Mouse (Mus musculus) liver, postnatal 0 days (tissue): ENCODE data around the gene Slc9a6. TPM values are rescaled to one million over a fixed set of nuclear protein-coding genes. Genes with fewer than 3 reads are reported as not detected.

ENCODE experiments used
- ATAC-seq: fragments of 200-750 bp; cut with Nextera tagmentation; 2 replicates; pipeline ENCODE4 v1.8.0; 2017; ENCODE audit warnings: mild to moderate bottlenecking, moderate library complexity
- DNase-seq: peaks from one replicate; pipeline ENCODE4 v3.0.0-alpha.2; 2016
- H3K27ac ChIP-seq: fragments of 300-500 bp; sonication (generic); 2 replicates; pipeline ENCODE4 v1.5.1; 2014; ENCODE audit warnings: antibody characterized with exemption, moderate library complexity, mild to moderate bottlenecking, low read depth
- H3K27me3 ChIP-seq: fragments of 300-500 bp; sonication (generic); 2 replicates; pipeline ENCODE4 v1.6.1; 2014; ENCODE audit warnings: low read length, control low read depth, mixed read lengths; ENCODE audit not compliant: insufficient read depth
- H3K36me3 ChIP-seq: fragments of 300-500 bp; sonication (generic); replicated peaks from 2 replicates; pipeline ENCODE4 v1.6.1; 2014; ENCODE audit warnings: mild to moderate bottlenecking, control low read depth, low read length, moderate library complexity, mixed read lengths; ENCODE audit not compliant: insufficient read depth
- H3K4me1 ChIP-seq: fragments of 300-500 bp; sonication (generic); 2 replicates; pipeline ENCODE4 v1.6.1; 2014; ENCODE audit warnings: antibody characterized with exemption, mild to moderate bottlenecking, control low read depth; ENCODE audit not compliant: insufficient read depth
- H3K4me2 ChIP-seq: fragments of 300-500 bp; sonication (generic); 2 replicates; pipeline ENCODE4 v1.6.1; 2014; ENCODE audit warnings: low read depth, mild to moderate bottlenecking, low read length, moderate library complexity, mixed read lengths
- H3K4me3 ChIP-seq: fragments of 300-500 bp; sonication (generic); 2 replicates; pipeline ENCODE4 v1.5.1; 2014; ENCODE audit warnings: low read depth, low read length
- H3K9ac ChIP-seq: fragments of 300-500 bp; sonication (generic); replicated peaks from 2 replicates; pipeline ENCODE4 v1.6.1; 2014; ENCODE audit warnings: mild to moderate bottlenecking, moderate library complexity
- H3K9me3 ChIP-seq: fragments of 300-500 bp; sonication (generic); 2 replicates; pipeline ENCODE4 v1.6.1; 2016; ENCODE audit warnings: mild to moderate bottlenecking, control low read depth, low read length, mixed read lengths
- CTCF ChIP-seq: sonication (generic); IDR thresholded peaks from 2 replicates; pipeline ENCODE4 v1.5.1; 2016; ENCODE audit warnings: antibody characterized with exemption, low read depth
- EP300 ChIP-seq: IDR thresholded peaks from 2 replicates; pipeline ENCODE4 v1.6.1; 2016; ENCODE audit warnings: antibody characterized with exemption, low read depth, mild to moderate bottlenecking
- WGBS: fragments of 180-500 bp; shearing (Covaris S2); extraction: QIAGEN DNeasy Blood & Tissue Kit; methylation state at CpG from one replicate; pipeline ENCODE4 v1.1.7; 2014; ENCODE audit not compliant: insufficient replicate concordance; 5-methylcytosine and 5-hydroxymethylcytosine counted together
- polyA plus RNA-seq: library from polyadenylated mRNA; unstranded; fragments of >200 nt; fragmentation: Nextera tagmentation; extraction: Ambion mirVana; gene quantifications from 2 replicates; pipeline ENCODE4 v1.2.1, GENCODE M21; 2015

The Slc9a6 gene
- polyA plus RNA-seq, 1 experiment from 2014 or later = 3.7 TPM

DNA sequence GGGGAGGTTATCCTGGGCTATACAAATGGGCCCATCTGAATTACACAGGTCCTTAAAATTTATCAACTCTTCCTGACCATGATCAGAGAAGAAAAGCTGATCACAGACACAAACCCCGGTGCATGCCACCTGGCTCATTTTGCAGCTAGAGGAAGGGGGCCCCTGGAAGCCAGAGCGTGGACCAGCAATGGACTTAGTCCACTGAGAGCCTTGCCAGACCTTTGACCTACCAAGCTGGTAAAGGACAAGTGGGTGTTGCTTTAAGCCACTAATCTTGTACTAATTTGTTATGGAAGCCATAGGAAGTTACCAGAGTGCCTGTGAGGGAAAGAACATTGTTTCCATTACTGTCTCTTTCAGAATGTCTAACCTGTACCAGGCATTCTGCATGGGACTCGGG lies 58.9 kb downstream of the Slc9a6 start:
- H3K9me3 ChIP-seq = no peaks in the 10 kb centered on the region
- H3K4me1 ChIP-seq = no peaks in the 10 kb centered on the region
- no peak for TF ChIP-seq CTCF
- TF ChIP-seq EP300 = no peak
- H3K4me3 ChIP-seq = no peak overlapping the region
- DNase-seq = no peak
- no peak overlapping the region for H3K27ac ChIP-seq
- 78% methylated on average over 3 of the region's 3 CpGs for WGBS
- no peak for ATAC-seq
- no peak overlapping the region for H3K4me2 ChIP-seq
- H3K27me3 ChIP-seq = no peaks in the 10 kb centered on the region
- no peak overlapping the region for H3K9ac ChIP-seq
- H3K36me3 ChIP-seq = no peaks in the 10 kb centered on the region

DNA sequence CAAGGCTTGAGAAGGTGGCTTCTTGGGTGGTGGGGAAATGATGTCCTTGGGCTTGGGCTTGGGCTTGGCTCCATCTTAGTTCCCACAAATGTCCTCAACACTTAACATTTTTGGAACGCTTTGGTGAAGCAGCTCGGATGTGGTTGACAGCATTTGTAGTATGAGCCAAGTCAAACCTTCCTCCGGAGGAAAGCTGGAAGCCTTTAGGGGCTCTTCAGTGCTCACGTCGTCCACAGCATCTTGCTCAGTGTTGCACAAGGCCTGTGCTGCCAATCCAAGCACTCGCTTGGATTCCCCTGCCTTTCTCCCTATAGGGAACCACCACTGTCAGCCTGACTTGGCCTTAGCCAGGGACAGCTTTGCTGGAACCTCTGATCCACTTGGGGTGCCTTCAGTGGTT lies 66.0 kb downstream of the Slc9a6 start:
- H3K9ac ChIP-seq = no peak overlapping the region
- ATAC-seq (no peak), DNase-seq (no peak)

GRCm38 (mm10) chrX:56677736-56678135 lies 68.2 kb downstream of the Slc9a6 start:
- no peak for TF ChIP-seq CTCF
- no peak for TF ChIP-seq EP300
- Histone ChIP-seq H3K9ac (no peak overlapping the region), H3K4me3 (no peak overlapping the region), H3K27me3 (no peaks in the 10 kb centered on the region), H3K4me2 (no peak overlapping the region), H3K9me3 (no peaks in the 10 kb centered on the region), H3K36me3 (no peaks in the 10 kb centered on the region), H3K4me1 (no peaks in the 10 kb centered on the region), H3K27ac (no peak overlapping the region)
- 77% methylated on average over 6 of the region's 6 CpGs for WGBS
- DNase-seq = no peak
- no peak for ATAC-seq

More for the DNA sequence above, 66.0 kb downstream of the Slc9a6 start:
- H3K4me1 ChIP-seq = no peaks in the 10 kb centered on the region
- no peak for TF ChIP-seq EP300
- TF ChIP-seq CTCF = no peak
- H3K9me3 ChIP-seq = no peaks in the 10 kb centered on the region
- no peaks in the 10 kb centered on the region for H3K27me3 ChIP-seq
- no peaks in the 10 kb centered on the region for H3K36me3 ChIP-seq
- no peak overlapping the region for H3K4me2 ChIP-seq
- WGBS = 78% methylated on average over 6 of the region's 6 CpGs
- H3K4me3 ChIP-seq = no peak overlapping the region
- no peak overlapping the region for H3K27ac ChIP-seq

GRCm38 (mm10) chrX:56679066-56679465 lies 69.5 kb downstream of the Slc9a6 start:
- Histone ChIP-seq H3K4me2 (no peak overlapping the region), H3K4me1 (no peaks in the 10 kb centered on the region), H3K27me3 (no peaks in the 10 kb centered on the region), H3K36me3 (no peaks in the 10 kb centered on the region), H3K27ac (no peak overlapping the region), H3K9ac (no peak overlapping the region), H3K9me3 (no peaks in the 10 kb centered on the region), H3K4me3 (no peak overlapping the region)
- 72% methylated on average over 6 of the region's 6 CpGs for WGBS
- TF ChIP-seq EP300 (no peak), CTCF (no peak)
- DNase-seq (no peak), ATAC-seq (no peak)

DNA sequence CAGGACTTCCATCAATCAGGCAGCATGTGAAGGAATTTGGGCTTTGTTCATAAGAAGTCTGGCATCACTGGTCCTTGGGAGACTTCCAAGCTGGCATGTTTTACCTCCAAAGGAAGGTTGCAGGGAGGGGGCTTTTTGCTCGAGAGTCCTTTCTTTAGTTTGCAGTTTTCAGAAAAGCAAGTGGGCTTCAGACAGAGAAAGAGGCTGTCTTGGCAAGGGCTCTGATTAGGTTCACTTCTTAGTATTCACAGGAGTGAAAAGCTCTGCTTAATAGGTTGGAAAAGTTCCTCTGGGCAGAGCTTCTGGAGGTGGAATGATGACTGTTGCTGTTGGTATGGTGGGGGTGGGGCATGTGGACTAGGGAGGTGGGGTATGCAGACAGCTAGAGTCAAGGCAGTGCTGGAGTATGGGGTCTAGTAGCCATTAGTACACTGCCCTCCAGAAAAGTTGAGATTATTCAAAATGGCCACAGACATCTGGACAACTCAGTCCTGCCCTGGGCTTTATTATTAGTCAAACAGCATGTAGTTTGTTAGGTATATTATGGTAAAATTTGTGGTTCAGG lies 72.7 kb downstream of the Slc9a6 start:
- TF ChIP-seq CTCF (no peak), EP300 (no peak)
- no peak overlapping the region for H3K27ac ChIP-seq
- H3K9me3 ChIP-seq = no peaks in the 10 kb centered on the region
- no peaks in the 10 kb centered on the region for H3K4me1 ChIP-seq
- H3K9ac ChIP-seq = no peak overlapping the region
- ATAC-seq (no peak), DNase-seq (no peak)
- H3K27me3 ChIP-seq = no peaks in the 10 kb centered on the region
- H3K4me3 ChIP-seq = no peak overlapping the region
- no peak overlapping the region for H3K4me2 ChIP-seq
- H3K36me3 ChIP-seq = no peaks in the 10 kb centered on the region
- 57% methylated on average over 1 of the region's 1 CpGs for WGBS

- Histone ChIP-seq H3K36me3 (no peaks in the 10 kb centered on the region), H3K27me3 (no peaks in the 10 kb centered on the region), H3K27ac (no peak overlapping the region), H3K9me3 (no peaks in the 10 kb centered on the region), H3K4me3 (no peak overlapping the region), H3K4me1 (no peaks in the 10 kb centered on the region), H3K9ac (no peak overlapping the region), H3K4me2 (no peak overlapping the region)
- TF ChIP-seq CTCF (no peak), EP300 (no peak)
- 73% methylated on average over 10 of the region's 10 CpGs for WGBS
- ATAC-seq (no peak), DNase-seq (no peak)
These were observed 74.0 kb downstream of the Slc9a6 start for GRCm38 (mm10) chrX:56683521-56683920.

GRCm38 (mm10) chrX:56692554-56692953 lies 83.0 kb downstream of the Slc9a6 start:
- Histone ChIP-seq H3K4me3 (no peak overlapping the region), H3K9me3 (no peaks in the 10 kb centered on the region), H3K27me3 (no peaks in the 10 kb centered on the region), H3K4me2 (no peak overlapping the region), H3K4me1 (no peaks in the 10 kb centered on the region), H3K9ac (no peak overlapping the region), H3K36me3 (no peaks in the 10 kb centered on the region), H3K27ac (no peak overlapping the region)
- TF ChIP-seq EP300 (no peak), CTCF (no peak)
- ATAC-seq = no peak
- WGBS = 76% methylated on average over 6 of the region's 6 CpGs
- no peak for DNase-seq
